18 mouse cellular contexts compared by ENCODE assay signal in genomic region chr5:76231171-76231855, GRCm38 (mm10).
"Had no signal": no experiment of that assay in that cellular context is flagged by ENCODE, and none has a peak within 500 bp of the region (broad histone marks: within the 10 kb centered on the region; RNA-seq: fewer than 3 reads in every experiment).

No protein-coding gene starts in this region.

- ATAC-seq: midbrain, embryonic 16.5 days had no signal

- DNase-seq: lung, adult 18-20 months; lung, embryonic 14.5 days; lung, postnatal 10 days; lung, postnatal 4 days; midbrain, embryonic 14.5 days; retina, postnatal 1 day; right cerebral cortex, adult 18-20 months; right cerebral cortex, postnatal 25 days; right cerebral cortex, postnatal 4 days; spleen, adult 18-20 months; thymus, adult 2 months; thymus, postnatal 36 days had no signal

- H3K4me1 ChIP-seq: midbrain, embryonic 10.5 days; midbrain, embryonic 12.5 days; neural tube, embryonic 13.5 days; neural tube, embryonic 15.5 days had no signal

- H3K9ac ChIP-seq: lung, embryonic 14.5 days; midbrain, embryonic 12.5 days; neural tube, embryonic 13.5 days; neural tube, embryonic 15.5 days had no signal

- H3K4me3 ChIP-seq: midbrain, embryonic 10.5 days; midbrain, embryonic 12.5 days; myocyte; neural tube, embryonic 13.5 days; neural tube, embryonic 15.5 days had no signal

- H3K27ac ChIP-seq: midbrain, embryonic 10.5 days; midbrain, embryonic 12.5 days; neural tube, embryonic 13.5 days; neural tube, embryonic 15.5 days had no signal

- H3K4me2 ChIP-seq: lung, embryonic 14.5 days; midbrain, embryonic 12.5 days; neural tube, embryonic 13.5 days; neural tube, embryonic 15.5 days had no signal

- H3K27me3 ChIP-seq: midbrain, embryonic 12.5 days; neural tube, embryonic 13.5 days; neural tube, embryonic 15.5 days had no signal

- H3K9me3 ChIP-seq: midbrain, embryonic 10.5 days; midbrain, embryonic 12.5 days; neural tube, embryonic 13.5 days; neural tube, embryonic 15.5 days had no signal
